Mouse (Mus musculus): ENCODE measurements around the gene Olfr1388.

DNA sequence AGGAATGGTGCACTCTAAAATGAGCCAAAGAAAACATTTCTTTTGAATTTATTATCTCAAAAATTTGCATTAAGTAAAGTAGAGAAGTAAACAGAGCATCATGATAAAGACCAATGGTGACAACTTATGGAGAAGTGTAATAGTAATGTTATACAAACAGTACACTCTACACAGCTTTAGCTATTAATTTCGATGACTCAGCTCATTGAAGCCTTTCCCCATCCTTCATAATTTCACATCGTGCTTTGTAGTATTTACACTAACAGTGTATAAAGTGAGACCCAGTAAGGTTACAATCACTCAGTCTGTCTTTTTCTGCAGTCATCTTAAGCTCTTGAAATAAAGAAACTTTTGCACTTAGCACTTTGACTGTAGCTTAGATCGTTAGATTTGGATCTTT is 29.6 kb upstream of the Olfr1388 start:
- no peak for TF ChIP-seq CTCF (IDR thresholded peaks at IDR 0.05; ENCODE audit: borderline replicate concordance, extremely low read depth, insufficient read depth, insufficient read length)
- no peak for TF ChIP-seq POLR2A (IDR thresholded peaks at IDR 0.05; ENCODE audit: borderline replicate concordance, extremely low read depth, insufficient read depth, insufficient read length, poor library complexity, severe bottlenecking)
